Mouse (Mus musculus) gastrocnemius, postnatal 10 days (tissue): ENCODE measurements at regions not wholly inside any gene's neighbourhood (a gene's known extent, or its start where the extent isn't known, plus 50 kb on each side); places are given as distances from the start of the nearest gene placed in this dataset.
"Not testable (repeated sequence)": the region's sequence is repeated elsewhere in the genome, so short reads cannot be mapped to it uniquely, and the experiment has no call there.

Experiments
- DNase-seq: peaks from one replicate; pipeline ENCODE4 v3.0.0; 2021; ENCODE audit warnings: mixed read lengths

- not testable (repeated sequence) for DNase-seq
Measured at GRCm38 (mm10) chr6:47745856-47746255, 67.4 kb downstream of the Pdia4 start.

- DNase-seq, result not testable (repeated sequence)
Measured at GRCm38 (mm10) chr6:47743856-47744255, 69.4 kb downstream of the Pdia4 start.

GRCm38 (mm10) chr6:47740216-47740615, 73.0 kb downstream of the Pdia4 start:
- not testable (repeated sequence) for DNase-seq

GRCm38 (mm10) chr6:47739696-47740095, 73.5 kb downstream of the Pdia4 start:
- DNase-seq, result peak; percentile 41

- not testable (repeated sequence) for DNase-seq
Measured at GRCm38 (mm10) chr6:47737972-47738371, 75.3 kb downstream of the Pdia4 start.
